Mouse (Mus musculus) embryonic facial prominence, embryonic 12.5 days (tissue): ENCODE data around the gene Dynlrb2. TPM values are rescaled to one million over a fixed set of nuclear protein-coding genes. Genes with fewer than 3 reads are reported as not detected.

ENCODE experiments used
- ATAC-seq: fragments of 200-750 bp; cut with Nextera tagmentation; 2 replicates; pipeline ENCODE4 v1.8.0; 2017; ENCODE audit not compliant: insufficient number of reproducible peaks, insufficient read depth, low FRiP score, low TSS enrichment
- H3K27ac ChIP-seq: fragments of 300-500 bp; sonication (generic); 2 replicates; pipeline ENCODE4 v1.5.1; 2016; ENCODE audit warnings: mild to moderate bottlenecking
- H3K27me3 ChIP-seq: fragments of 300-500 bp; sonication (generic); 2 replicates; pipeline ENCODE4 v1.6.1; 2016; ENCODE audit warnings: mild to moderate bottlenecking, moderate library complexity
- H3K36me3 ChIP-seq: fragments of 300-500 bp; sonication (generic); 2 replicates; pipeline ENCODE4 v1.6.1; 2016; ENCODE audit warnings: mild to moderate bottlenecking
- H3K4me1 ChIP-seq: fragments of 300-500 bp; sonication (generic); 2 replicates; pipeline ENCODE4 v1.6.1; 2016
- H3K4me2 ChIP-seq: fragments of 300-500 bp; sonication (generic); replicated peaks from 2 replicates; pipeline ENCODE4 v1.6.1; 2016; ENCODE audit warnings: mild to moderate bottlenecking, moderate library complexity
- H3K4me3 ChIP-seq: fragments of 300-500 bp; sonication (generic); 2 replicates; pipeline ENCODE4 v1.5.1; 2016; ENCODE audit warnings: mild to moderate bottlenecking
- H3K9ac ChIP-seq: fragments of 300-500 bp; sonication (generic); 2 replicates; pipeline ENCODE4 v1.6.1; 2016; ENCODE audit warnings: mild to moderate bottlenecking, moderate library complexity
- H3K9me3 ChIP-seq: fragments of 300-500 bp; sonication (generic); 2 replicates; pipeline ENCODE4 v1.6.1; 2016; ENCODE audit warnings: mild to moderate bottlenecking, moderate library complexity
- WGBS: fragments of 180-500 bp; shearing (Covaris S2); methylation state at CpG from one replicate; pipeline ENCODE4 v1.1.7; 2016; 5-methylcytosine and 5-hydroxymethylcytosine counted together
- polyA plus RNA-seq: library from polyadenylated mRNA; unstranded; fragments of >200 nt; fragmentation: Nextera tagmentation; extraction: Ambion mirVana; gene quantifications from 2 replicates; pipeline ENCODE4 v1.2.1, GENCODE M21; 2016

Dynlrb2 gene
- polyA plus RNA-seq, 1 experiment from 2014 or later: 0.93 TPM

DNA sequence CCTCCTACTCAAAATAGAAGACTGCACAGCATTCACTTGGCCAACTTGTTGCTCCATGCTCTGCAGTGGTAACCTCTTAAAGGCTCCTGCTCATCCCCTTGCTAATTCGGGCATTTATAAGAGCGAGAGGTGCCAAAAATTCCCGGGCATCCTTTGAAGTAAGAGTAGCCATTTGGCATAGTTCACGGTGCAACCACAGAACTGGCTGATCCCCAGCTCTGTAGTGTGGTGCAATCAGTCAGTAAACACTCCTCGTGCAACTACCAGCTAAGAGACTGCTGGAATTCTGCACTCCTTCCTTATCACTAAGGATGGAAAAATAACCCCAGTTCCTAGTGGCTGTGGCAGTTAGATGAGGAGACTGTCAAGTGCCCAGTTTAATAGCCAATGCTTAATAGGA is 3.9 kb downstream of the Dynlrb2 start:
- no peak overlapping the region for H3K4me3 ChIP-seq
- H3K27me3 ChIP-seq: no peaks in the 10 kb centered on the region
- H3K36me3 ChIP-seq: no peaks in the 10 kb centered on the region
- H3K27ac ChIP-seq: no peak overlapping the region
- 0 out of 2 replicates have a peak, but pooled peaks cover 4% of the 10 kb centered on the region for H3K4me1 ChIP-seq
- no peak overlapping the region for H3K9ac ChIP-seq
- no peaks in the 10 kb centered on the region for H3K9me3 ChIP-seq
- ATAC-seq: no peak
- 77% methylated on average over 5 of the region's 5 CpGs for WGBS
- H3K4me2 ChIP-seq: no peak overlapping the region

DNA sequence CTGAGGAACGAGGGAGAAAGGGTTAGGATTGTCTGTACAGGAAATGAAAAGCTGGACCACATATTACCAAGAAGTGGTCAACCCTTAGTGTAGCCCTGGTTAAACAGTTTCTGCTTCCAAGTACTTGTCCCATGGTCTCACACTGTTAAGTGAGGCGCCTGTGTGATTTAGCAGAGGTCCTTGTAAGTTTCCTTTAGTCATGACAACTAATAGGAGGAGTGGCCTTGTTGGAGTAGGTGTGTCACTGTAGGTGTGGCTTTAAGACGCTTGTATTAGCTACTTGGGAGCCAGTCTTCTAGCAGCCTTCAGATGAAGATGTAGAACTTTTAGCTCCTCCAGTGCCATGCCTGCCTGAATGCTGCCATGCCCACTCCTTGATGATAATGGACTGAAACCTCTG is 4.5 kb downstream of the Dynlrb2 start:
- no peaks in the 10 kb centered on the region for H3K36me3 ChIP-seq
- H3K9me3 ChIP-seq: no peaks in the 10 kb centered on the region
- no peak overlapping the region for H3K4me2 ChIP-seq
- H3K4me1 ChIP-seq: 0 out of 2 replicates have a peak, but pooled peaks cover 3% of the 10 kb centered on the region
- 64% methylated on average over 3 of the region's 3 CpGs for WGBS
- H3K9ac ChIP-seq: no peak overlapping the region
- H3K27me3 ChIP-seq: no peaks in the 10 kb centered on the region
- H3K27ac ChIP-seq: no peak overlapping the region
- H3K4me3 ChIP-seq: no peak overlapping the region
- no peak for ATAC-seq

DNA sequence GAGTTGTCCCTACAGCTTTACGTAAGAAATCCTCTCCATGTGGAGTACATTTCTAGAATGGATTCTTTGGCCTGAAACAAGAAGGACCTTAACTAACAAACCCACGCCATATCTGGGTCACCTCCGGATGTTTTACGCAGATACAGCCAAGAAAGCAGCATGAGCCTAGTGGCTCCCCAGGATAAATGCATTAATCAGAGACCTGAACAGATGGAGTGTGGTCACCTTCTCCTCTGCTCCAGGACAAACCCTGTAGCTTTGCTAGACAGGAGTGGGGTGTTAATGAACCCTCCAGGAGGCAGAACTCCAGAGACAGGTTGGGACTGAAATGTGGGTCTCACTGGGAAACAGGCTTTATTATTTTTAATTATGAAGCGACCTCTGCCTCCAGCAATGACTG is 14.9 kb downstream of the Dynlrb2 start:
- WGBS: 82% methylated on average over 5 of the region's 5 CpGs
- no peaks in the 10 kb centered on the region for H3K27me3 ChIP-seq
- ATAC-seq: no peak
- peaks cover 10% of the 10 kb centered on the region; the same call in 1 of the 2 replicates for H3K9me3 ChIP-seq
- H3K36me3 ChIP-seq: no peaks in the 10 kb centered on the region
- no peak overlapping the region for H3K4me3 ChIP-seq
- no peaks in the 10 kb centered on the region for H3K4me1 ChIP-seq
- no peak overlapping the region for H3K4me2 ChIP-seq
- no peak overlapping the region for H3K9ac ChIP-seq
- H3K27ac ChIP-seq: no peak overlapping the region

- Histone ChIP-seq H3K9me3 (peaks cover 10% of the 10 kb centered on the region; the same call in 1 of the 2 replicates), H3K4me1 (no peaks in the 10 kb centered on the region), H3K4me2 (no peak overlapping the region), H3K36me3 (no peaks in the 10 kb centered on the region), H3K27me3 (no peaks in the 10 kb centered on the region), H3K9ac (no peak overlapping the region), H3K4me3 (no peak overlapping the region), H3K27ac (no peak overlapping the region)
- 87% methylated on average over 4 of the region's 4 CpGs for WGBS
- ATAC-seq: no peak
Observed at GRCm38 (mm10) chr8:116521208-116521607, 16.4 kb downstream of the Dynlrb2 start.

- no peaks in the 10 kb centered on the region for H3K36me3 ChIP-seq
- no peak overlapping the region for H3K4me2 ChIP-seq
- no peak for ATAC-seq
Observed at GRCm38 (mm10) chr8:116521641-116522040, 16.9 kb downstream of the Dynlrb2 start.

GRCm38 (mm10) chr8:116522104-116522767 is 17.5 kb downstream of the Dynlrb2 start:
- peaks cover 4% of the 10 kb centered on the region; the same call in 1 of the 2 replicates for H3K9me3 ChIP-seq
- WGBS: 82% methylated on average over 11 of the region's 11 CpGs
- no peak for ATAC-seq

More at GRCm38 (mm10) chr8:116521641-116522040, 16.9 kb downstream of the Dynlrb2 start:
- no peaks in the 10 kb centered on the region for H3K27me3 ChIP-seq
- no peaks in the 10 kb centered on the region for H3K4me1 ChIP-seq
- H3K9me3 ChIP-seq: peaks cover 10% of the 10 kb centered on the region; the same call in 1 of the 2 replicates
- H3K9ac ChIP-seq: no peak overlapping the region
- H3K4me3 ChIP-seq: no peak overlapping the region
- H3K27ac ChIP-seq: no peak overlapping the region
- 83% methylated on average over 3 of the region's 3 CpGs for WGBS

GRCm38 (mm10) chr8:116524915-116525314 is 20.1 kb downstream of the Dynlrb2 start:
- Histone ChIP-seq H3K27me3 (no peaks in the 10 kb centered on the region), H3K4me3 (no peak overlapping the region), H3K4me2 (no peak overlapping the region), H3K9me3 (no peaks in the 10 kb centered on the region), H3K36me3 (no peaks in the 10 kb centered on the region), H3K4me1 (no peaks in the 10 kb centered on the region), H3K9ac (no peak overlapping the region), H3K27ac (no peak overlapping the region)
- ATAC-seq: no peak
- 88% methylated on average over 7 of the region's 7 CpGs for WGBS

More at GRCm38 (mm10) chr8:116522104-116522767, 17.5 kb downstream of the Dynlrb2 start:
- Histone ChIP-seq H3K4me1 (no peaks in the 10 kb centered on the region), H3K4me2 (no peak overlapping the region), H3K36me3 (no peaks in the 10 kb centered on the region), H3K4me3 (no peak overlapping the region), H3K27ac (no peak overlapping the region), H3K9ac (no peak overlapping the region), H3K27me3 (no peaks in the 10 kb centered on the region)

GRCm38 (mm10) chr8:116528736-116529135 is 24.0 kb downstream of the Dynlrb2 start:
- Histone ChIP-seq H3K9me3 (no peaks in the 10 kb centered on the region), H3K27me3 (no peaks in the 10 kb centered on the region), H3K4me1 (no peaks in the 10 kb centered on the region), H3K27ac (no peak overlapping the region), H3K4me3 (no peak overlapping the region), H3K4me2 (no peak overlapping the region), H3K36me3 (no peaks in the 10 kb centered on the region), H3K9ac (no peak overlapping the region)
- ATAC-seq: no peak
- WGBS: 82% methylated on average over 7 of the region's 7 CpGs

- Histone ChIP-seq H3K4me3 (no peak overlapping the region), H3K4me2 (no peak overlapping the region), H3K27me3 (0 out of 2 replicates have a peak, but pooled peaks cover 4% of the 10 kb centered on the region), H3K9ac (no peak overlapping the region), H3K27ac (no peak overlapping the region), H3K9me3 (no peaks in the 10 kb centered on the region), H3K36me3 (no peaks in the 10 kb centered on the region), H3K4me1 (no peaks in the 10 kb centered on the region)
- whole genome bisulfite sequencing: 78% methylated on average over 6 of the region's 6 CpGs
- ATAC-seq: no peak
Observed at GRCm38 (mm10) chr8:116533081-116533480, 28.3 kb downstream of the Dynlrb2 start.

- no peaks in the 10 kb centered on the region for H3K36me3 ChIP-seq
- no peak overlapping the region for H3K4me2 ChIP-seq
- H3K27ac ChIP-seq: no peak overlapping the region
- WGBS: 79% methylated on average over 5 of the region's 5 CpGs
- no peak overlapping the region for H3K4me3 ChIP-seq
- ATAC-seq: no peak
- H3K27me3 ChIP-seq: 0 out of 2 replicates have a peak, but pooled peaks cover 4% of the 10 kb centered on the region
- H3K9me3 ChIP-seq: no peaks in the 10 kb centered on the region
- no peak overlapping the region for H3K9ac ChIP-seq
- no peaks in the 10 kb centered on the region for H3K4me1 ChIP-seq
Observed at GRCm38 (mm10) chr8:116536786-116537185, 32.0 kb downstream of the Dynlrb2 start.

- Histone ChIP-seq H3K36me3 (no peaks in the 10 kb centered on the region), H3K9me3 (no peaks in the 10 kb centered on the region; the same call in 1 of the 2 replicates), H3K4me3 (no peak overlapping the region), H3K4me2 (no peak overlapping the region), H3K27me3 (0 out of 2 replicates have a peak, but pooled peaks cover 4% of the 10 kb centered on the region), H3K27ac (no peak overlapping the region), H3K4me1 (no peaks in the 10 kb centered on the region), H3K9ac (no peak overlapping the region)
- WGBS: 30% methylated on average over 7 of the region's 7 CpGs
- ATAC-seq: no peak
Observed at GRCm38 (mm10) chr8:116538763-116539162, 34.0 kb downstream of the Dynlrb2 start.

- Histone ChIP-seq H3K9ac (no peak overlapping the region), H3K4me3 (no peak overlapping the region), H3K4me1 (no peaks in the 10 kb centered on the region), H3K36me3 (no peaks in the 10 kb centered on the region), H3K4me2 (no peak overlapping the region), H3K27me3 (0 out of 2 replicates have a peak, but pooled peaks cover 4% of the 10 kb centered on the region), H3K27ac (no peak overlapping the region), H3K9me3 (no peaks in the 10 kb centered on the region; the same call in 1 of the 2 replicates)
- no peak for ATAC-seq
- 85% methylated on average over 1 of the region's 1 CpGs for WGBS
Observed at GRCm38 (mm10) chr8:116540136-116540535, 35.4 kb downstream of the Dynlrb2 start.
